Comparison of ENCODE assay signal across 28 mouse cellular contexts in genomic region chr1:122273579-122273978, GRCm38 (mm10).
DNase-seq lines count a peak whose midpoint lies in the region; ATAC-seq and TF ChIP-seq lines count a peak whose summit lies in the region.
"Had no signal": no experiment of that assay in that cellular context is flagged by ENCODE, and none has a peak within 500 bp of the region (broad histone marks: within the 10 kb centered on the region; RNA-seq: fewer than 3 reads in every experiment).

No protein-coding gene starts in this region.

- H3K4me1 ChIP-seq in hindbrain, postnatal 0 days (ENCODE audit: insufficient read depth, low read length): no peaks in the 10 kb centered on the region
- no peaks in the 10 kb centered on the region for H3K4me1 ChIP-seq in hindbrain, embryonic 13.5 days (replicated peaks)
- no peaks in the 10 kb centered on the region for H3K4me1 ChIP-seq in neural tube, embryonic 15.5 days
- H3K4me1 ChIP-seq: forebrain, embryonic 13.5 days; heart, embryonic 10.5 days; heart, embryonic 15.5 days; hindbrain, embryonic 12.5 days; midbrain, embryonic 13.5 days; stomach, embryonic 15.5 days had no signal

- H3K27ac ChIP-seq in hindbrain, postnatal 0 days: no peak overlapping the region
- H3K27ac ChIP-seq in hindbrain, embryonic 13.5 days: no peak overlapping the region
- no peak overlapping the region for H3K27ac ChIP-seq in neural tube, embryonic 15.5 days (replicated peaks)
- H3K27ac ChIP-seq: forebrain, embryonic 13.5 days; heart, embryonic 10.5 days; heart, embryonic 15.5 days; hindbrain, embryonic 12.5 days; liver, embryonic 14.5 days; macrophage; midbrain, embryonic 13.5 days; stomach, embryonic 15.5 days had no signal

- TF ChIP-seq CTCF in hindbrain, postnatal 0 days (IDR thresholded peaks at IDR 0.05; ENCODE audit: low read depth): no peak

- no peak overlapping the region for H3K4me2 ChIP-seq in hindbrain, postnatal 0 days (ENCODE audit: low read depth, low read length)
- no peak overlapping the region for H3K4me2 ChIP-seq in hindbrain, embryonic 13.5 days
- H3K4me2 ChIP-seq in neural tube, embryonic 15.5 days: no peak overlapping the region
- H3K4me2 ChIP-seq: forebrain, embryonic 13.5 days; heart, embryonic 15.5 days; hindbrain, embryonic 12.5 days; midbrain, embryonic 13.5 days; stomach, embryonic 15.5 days had no signal

- ATAC-seq in hindbrain, postnatal 0 days: 0 out of 2 replicates have a peak, but pooled peaks have one; percentile 29
- no peak for ATAC-seq in hindbrain, embryonic 13.5 days (ENCODE audit: low FRiP score)
- ATAC-seq in neural tube, embryonic 15.5 days (ENCODE audit: low FRiP score): no peak
- ATAC-seq: forebrain, embryonic 13.5 days; midbrain, embryonic 13.5 days; Patski had no signal

- H3K36me3 ChIP-seq in hindbrain, postnatal 0 days (ENCODE audit: insufficient read depth, low read length): no peaks in the 10 kb centered on the region
- no peaks in the 10 kb centered on the region for H3K36me3 ChIP-seq in hindbrain, embryonic 13.5 days
- no peaks in the 10 kb centered on the region for H3K36me3 ChIP-seq in neural tube, embryonic 15.5 days
- H3K36me3 ChIP-seq: heart, embryonic 10.5 days; heart, embryonic 15.5 days; hindbrain, embryonic 12.5 days; midbrain, embryonic 13.5 days; stomach, embryonic 15.5 days had no signal

- no peak overlapping the region for H3K4me3 ChIP-seq in hindbrain, postnatal 0 days (ENCODE audit: low read length)
- no peak overlapping the region for H3K4me3 ChIP-seq in hindbrain, embryonic 13.5 days
- H3K4me3 ChIP-seq in neural tube, embryonic 15.5 days (replicated peaks): no peak overlapping the region
- H3K4me3 ChIP-seq: forebrain, embryonic 13.5 days; heart, embryonic 10.5 days; heart, embryonic 15.5 days; hindbrain, embryonic 12.5 days; midbrain, embryonic 13.5 days; stomach, embryonic 15.5 days had no signal

- WGBS in hindbrain, postnatal 0 days: 59% methylated on average over 2 of the region's 2 CpGs
- WGBS in hindbrain, embryonic 13.5 days: 85% methylated on average over 2 of the region's 2 CpGs
- 97% methylated on average over 2 of the region's 2 CpGs for WGBS in neural tube, embryonic 15.5 days

- DNase-seq in hindbrain, postnatal 0 days (ENCODE audit: low spot score): peak; percentile 49
- DNase-seq in cerebellum, adult 11-12 months: peak; percentile 36
- peak; percentile 40 for DNase-seq in cerebellum, adult 9-11 months
- DNase-seq in testis, postnatal 10 days (ENCODE audit: low spot score): no peak
- DNase-seq in layer of hippocampus, postnatal 14 days (ENCODE audit: low spot score in 2 of 2): no peak
- DNase-seq: adrenal gland, postnatal 10 days; gastrocnemius, postnatal 14 days; heart, adult 11 months; heart, postnatal 36 days; kidney, adult 18-20 months; kidney, postnatal 4 days; layer of hippocampus, postnatal 36 days; liver; lung, adult 2 months; lung, postnatal 10 days; right cerebral cortex, postnatal 25 days; thymus, postnatal 25 days had no signal

- H3K9me3 ChIP-seq in hindbrain, postnatal 0 days (ENCODE audit: low read length): no peaks in the 10 kb centered on the region
- no peaks in the 10 kb centered on the region for H3K9me3 ChIP-seq in hindbrain, embryonic 13.5 days
- H3K9me3 ChIP-seq in neural tube, embryonic 15.5 days (replicated peaks): no peaks in the 10 kb centered on the region
- H3K9me3 ChIP-seq: forebrain, embryonic 13.5 days; heart, embryonic 10.5 days; heart, embryonic 15.5 days; hindbrain, embryonic 12.5 days; midbrain, embryonic 13.5 days; stomach, embryonic 15.5 days had no signal

- H3K27me3 ChIP-seq in hindbrain, postnatal 0 days (ENCODE audit: insufficient read depth, low read length): no peaks in the 10 kb centered on the region
- no peaks in the 10 kb centered on the region for H3K27me3 ChIP-seq in hindbrain, embryonic 13.5 days
- no peaks in the 10 kb centered on the region for H3K27me3 ChIP-seq in neural tube, embryonic 15.5 days (replicated peaks)
- H3K27me3 ChIP-seq: forebrain, embryonic 13.5 days; heart, embryonic 15.5 days; hindbrain, embryonic 12.5 days; midbrain, embryonic 13.5 days; Patski; stomach, embryonic 15.5 days had no signal

- H3K9ac ChIP-seq in hindbrain, postnatal 0 days (replicated peaks; ENCODE audit: low read length): no peak overlapping the region
- no peak overlapping the region for H3K9ac ChIP-seq in hindbrain, embryonic 13.5 days
- H3K9ac ChIP-seq in neural tube, embryonic 15.5 days (replicated peaks): no peak overlapping the region
- H3K9ac ChIP-seq: forebrain, embryonic 13.5 days; heart, embryonic 15.5 days; hindbrain, embryonic 12.5 days; liver, embryonic 14.5 days; midbrain, embryonic 13.5 days; stomach, embryonic 15.5 days had no signal

Comparison
In these comparisons a context has a peak if more than half of its experiments do, and no peak if none do; other contexts are left out.
1. DNase-seq: peak in hindbrain, postnatal 0 days (single experiment), cerebellum, adult 11-12 months (single experiment) and cerebellum, adult 9-11 months (single experiment); none in testis, postnatal 10 days (single experiment) and layer of hippocampus, postnatal 14 days (0 of 2).